In genomic region chr6:119585652-119586375, GRCm38 (mm10) we compare ENCODE assay signal across 9 mouse cellular contexts. TPM values are rescaled to one million over a fixed set of nuclear protein-coding genes. Genes with fewer than 3 reads are reported as not detected.
A peak's percentile ranks its signal among the peaks of the same experiment; 100 is the strongest.
DNase-seq lines count a peak whose midpoint lies in the region; ATAC-seq lines count a peak whose summit lies in the region.
"Had no signal": no experiment of that assay in that cellular context is flagged by ENCODE, and none has a peak within 500 bp of the region (broad histone marks: within the 10 kb centered on the region; RNA-seq: fewer than 3 reads in every experiment).

No protein-coding gene starts in this region.

- no peak overlapping the region for H3K4me2 ChIP-seq in embryonic facial prominence, embryonic 12.5 days (replicated peaks)
- H3K4me2 ChIP-seq: liver, embryonic 15.5 days had no signal

- H3K4me1 ChIP-seq in embryonic facial prominence, embryonic 12.5 days, result peaks cover 34% of the 10 kb centered on the region
- H3K4me1 ChIP-seq in hindbrain, embryonic 10.5 days (replicated peaks), result peaks cover 33% of the 10 kb centered on the region

- peak; percentile 22 for DNase-seq in kidney, adult 9 months
- no peak for DNase-seq in kidney, adult 8-10 months
- DNase-seq in hindbrain, embryonic 10.5 days (ENCODE audit: low spot score), result peak; percentile 55
- DNase-seq in lung, postnatal 10 days, result peak; percentile 78
- DNase-seq in ovary, postnatal 14 days (ENCODE audit: low spot score), result no peak
- DNase-seq in right cerebral cortex, postnatal 4 days, result no peak
- no peak for DNase-seq in right cerebral cortex, postnatal 25 days

- H3K36me3 ChIP-seq in embryonic facial prominence, embryonic 12.5 days, result no peaks in the 10 kb centered on the region
- H3K36me3 ChIP-seq in hindbrain, embryonic 10.5 days, result no peaks in the 10 kb centered on the region
- H3K36me3 ChIP-seq: liver, embryonic 15.5 days had no signal

- no peak overlapping the region for H3K4me3 ChIP-seq in embryonic facial prominence, embryonic 12.5 days
- no peak overlapping the region for H3K4me3 ChIP-seq in hindbrain, embryonic 10.5 days
- H3K4me3 ChIP-seq: liver, embryonic 15.5 days had no signal

- H3K27me3 ChIP-seq in embryonic facial prominence, embryonic 12.5 days, result no peaks in the 10 kb centered on the region
- no peaks in the 10 kb centered on the region for H3K27me3 ChIP-seq in hindbrain, embryonic 10.5 days (ENCODE audit: insufficient read depth, poor library complexity, severe bottlenecking)
- H3K27me3 ChIP-seq: liver, embryonic 15.5 days had no signal

- no peak for ATAC-seq in embryonic facial prominence, embryonic 12.5 days (ENCODE audit: insufficient number of reproducible peaks, insufficient read depth, low FRiP score, low TSS enrichment)

- H3K27ac ChIP-seq in embryonic facial prominence, embryonic 12.5 days, result 0 out of 2 replicates have a peak overlapping the region, but pooled peaks have one; percentile 30
- peak overlapping the region; percentile 83 for H3K27ac ChIP-seq in hindbrain, embryonic 10.5 days
- H3K27ac ChIP-seq: liver, embryonic 15.5 days had no signal

- H3K9me3 ChIP-seq in embryonic facial prominence, embryonic 12.5 days, result no peaks in the 10 kb centered on the region
- H3K9me3 ChIP-seq in hindbrain, embryonic 10.5 days, result no peaks in the 10 kb centered on the region
- H3K9me3 ChIP-seq: liver, embryonic 15.5 days had no signal

- WGBS in embryonic facial prominence, embryonic 12.5 days, result 66% methylated on average over 5 of the region's 5 CpGs
- WGBS in hindbrain, embryonic 10.5 days, result 72% methylated on average over 5 of the region's 5 CpGs

- no peak overlapping the region for H3K9ac ChIP-seq in embryonic facial prominence, embryonic 12.5 days
- H3K9ac ChIP-seq: liver, embryonic 15.5 days had no signal

RNA-seq across cellular contexts. Expression of gene Wnt5b, which starts 41.7 kb away (rescaled TPM):
- polyA plus RNA-seq in embryonic facial prominence, embryonic 12.5 days (2016; fragmentation: Nextera tagmentation; extraction: Ambion mirVana), result 17.9 and 20.0 TPM in 2 replicates
- 7.9 and 8.8 TPM in 2 replicates for polyA plus RNA-seq in hindbrain, embryonic 10.5 days (2016; fragmentation: Nextera tagmentation; extraction: Ambion mirVana)

Comparison
In these comparisons a context has a peak if more than half of its experiments do, and no peak if none do; other contexts are left out.
1. DNase-seq: peak in kidney, adult 9 months (single experiment), hindbrain, embryonic 10.5 days (single experiment) and lung, postnatal 10 days (single experiment); none in kidney, adult 8-10 months (0 of 2), ovary, postnatal 14 days (single experiment), right cerebral cortex, postnatal 4 days (single experiment) and right cerebral cortex, postnatal 25 days (single experiment).